Mouse (Mus musculus): ENCODE results near the gene Plbd2.

DNA sequence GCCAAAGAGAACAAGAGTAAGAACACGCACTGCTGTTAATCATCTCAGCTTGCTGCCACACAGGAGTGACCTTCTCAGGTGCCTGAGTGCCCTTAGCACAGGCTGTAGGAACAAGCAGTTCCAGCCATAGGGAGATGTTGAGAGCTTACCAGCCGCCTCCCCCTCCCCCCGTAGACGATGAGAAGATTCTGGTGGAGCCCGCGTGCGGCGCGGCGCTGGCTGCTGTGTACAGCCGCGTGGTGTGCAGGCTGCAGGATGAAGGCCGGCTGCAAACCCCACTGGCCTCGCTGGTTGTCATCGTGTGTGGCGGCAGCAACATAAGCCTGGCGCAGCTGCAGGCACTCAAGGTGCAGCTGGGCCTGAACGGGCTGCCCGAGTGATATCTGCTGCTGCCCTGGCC lies 20.0 kb downstream of the Plbd2 start:
- no peak for TF ChIP-seq GATA1 (IDR thresholded peaks at IDR 0.05; ENCODE audit: low read length)
- no peak for TF ChIP-seq TAL1 (IDR thresholded peaks at IDR 0.05; ENCODE audit: low read length)

Measured in erythroblast, embryonic 14.5 days (primary cell).